Mouse (Mus musculus): ENCODE measurements around the gene Klra2.

DNA sequence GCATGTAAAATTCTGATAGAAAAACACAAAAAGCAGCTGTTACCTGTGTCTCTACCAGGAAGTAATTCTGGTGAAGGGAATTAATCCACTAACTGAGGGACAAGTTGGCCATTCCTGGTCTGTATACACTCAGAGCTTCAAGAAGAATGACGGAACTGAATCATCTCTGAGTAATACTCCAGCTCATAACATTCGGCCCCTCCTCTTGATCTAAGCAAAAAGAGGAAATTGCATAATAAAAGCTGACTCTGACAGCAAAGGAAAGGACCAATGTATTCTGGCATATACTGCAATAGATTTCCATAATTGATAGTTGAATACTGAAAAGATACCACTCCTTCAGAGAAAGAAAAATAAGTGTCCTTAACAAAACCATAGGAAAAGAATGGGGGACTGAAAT, at the start of gene Klra2:
- no peak for TF ChIP-seq CTCF (conservative IDR thresholded peaks at IDR 0.05; ENCODE audit: low read length)
- TF ChIP-seq NANOG (IDR thresholded peaks at IDR 0.05; ENCODE audit: borderline replicate concordance, low read length): no peak
- no peak for TF ChIP-seq POU5F1 (IDR thresholded peaks at IDR 0.05; ENCODE audit: borderline replicate concordance, low read length)

All from E14TG2a.4 (cell line).